Mouse (Mus musculus): Measurements from ENCODE around the gene Igflr1.

The Igflr1 gene

DNA sequence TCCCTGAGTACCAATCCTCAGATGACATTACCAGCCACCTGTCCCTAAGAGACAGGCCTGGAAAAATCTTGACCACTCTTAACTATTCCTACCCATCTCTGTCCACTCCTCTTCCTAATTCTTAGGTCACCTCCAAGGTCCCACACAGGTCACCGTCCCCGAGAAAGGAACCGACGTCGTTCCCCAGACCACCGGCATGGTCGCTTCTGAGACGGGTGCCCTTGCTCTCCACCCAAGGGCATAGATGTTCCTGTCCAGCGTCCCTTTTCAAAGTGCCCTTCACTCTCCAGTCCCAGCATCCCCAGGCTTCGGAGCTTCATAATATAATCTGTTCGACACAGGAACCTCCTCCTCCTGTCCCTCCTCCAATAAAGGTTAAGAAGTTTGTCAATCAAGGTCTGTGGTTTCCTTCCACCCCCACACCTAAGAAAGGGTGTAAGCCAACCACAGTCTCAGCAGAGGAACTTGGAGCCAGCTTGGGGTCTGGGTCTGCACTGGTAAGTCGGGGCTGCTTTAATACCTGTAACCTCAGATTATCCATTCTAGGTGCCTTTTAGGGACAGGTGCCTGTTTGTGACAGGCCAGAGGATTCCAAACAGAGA is at the start of gene Igflr1:
Gene Igflr1, plus strand, starts transcription at position 458 of the 602 bp plus-strand sequence.
- no peak for DNase-seq

DNA sequence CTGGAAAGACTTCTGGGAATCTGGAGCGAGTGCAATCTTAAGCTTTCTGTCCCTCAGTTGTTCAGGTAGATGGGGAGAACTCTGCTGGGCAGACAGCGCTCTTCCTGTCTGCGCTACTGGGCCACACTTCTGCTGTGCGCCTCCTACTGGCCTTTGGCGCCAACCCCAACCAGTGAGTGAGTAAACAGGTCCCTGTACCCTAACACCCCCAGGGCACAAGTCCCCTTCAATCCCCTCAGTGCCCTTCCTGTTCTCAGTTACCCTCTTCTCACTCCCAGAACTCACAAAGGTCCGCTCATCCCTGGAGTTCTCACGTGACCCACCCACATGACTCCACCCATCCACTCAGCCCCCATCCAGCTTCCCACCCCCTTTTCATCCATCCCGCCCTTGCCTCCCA is 46.9 kb upstream of the Igflr1 start:
- no peak for DNase-seq

GRCm38 (mm10) chr7:30520396-30520795 is 44.8 kb upstream of the Igflr1 start:
- DNase-seq, result no peak

DNA sequence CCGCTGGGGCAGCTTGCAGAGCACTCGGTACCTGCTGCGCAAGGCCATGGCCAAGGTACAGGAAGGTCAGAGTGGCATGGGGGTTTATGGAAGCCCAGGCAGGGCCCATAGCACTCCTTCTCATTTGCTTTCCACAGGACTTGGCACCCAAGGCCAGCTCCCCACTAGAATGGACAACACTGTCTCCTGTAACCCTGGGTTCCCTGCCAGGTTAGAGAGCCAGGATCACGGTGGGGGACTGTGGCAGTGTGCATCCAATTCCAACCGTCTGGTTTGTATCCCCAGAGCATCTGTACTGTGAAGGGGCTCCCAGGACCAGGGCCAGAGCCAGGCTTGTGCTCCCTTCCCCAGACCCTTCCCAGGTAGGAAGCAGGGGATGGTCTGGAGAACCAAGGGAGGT is 44.4 kb upstream of the Igflr1 start:
- no peak for DNase-seq

DNA sequence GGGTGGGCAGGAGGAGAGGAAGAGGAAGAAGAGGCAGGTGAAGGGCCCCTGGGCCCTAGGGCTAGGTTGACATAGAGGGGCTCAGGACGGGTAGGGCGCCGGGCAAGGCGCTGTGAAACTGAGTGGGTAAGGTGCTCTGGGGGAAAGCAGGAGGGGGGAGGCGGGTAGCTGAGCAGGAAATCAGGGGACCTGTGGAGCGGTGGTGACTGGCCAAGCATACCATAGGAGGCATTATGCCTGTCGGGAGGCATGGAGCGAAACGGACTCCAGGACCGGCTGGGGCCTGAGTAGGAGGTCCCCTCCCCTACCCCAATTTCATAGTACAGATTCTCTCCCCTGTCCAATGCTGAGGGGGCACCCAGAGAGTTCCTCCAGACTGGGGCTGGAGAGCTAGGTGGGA is 42.4 kb upstream of the Igflr1 start:
- DNase-seq, result no peak

DNA sequence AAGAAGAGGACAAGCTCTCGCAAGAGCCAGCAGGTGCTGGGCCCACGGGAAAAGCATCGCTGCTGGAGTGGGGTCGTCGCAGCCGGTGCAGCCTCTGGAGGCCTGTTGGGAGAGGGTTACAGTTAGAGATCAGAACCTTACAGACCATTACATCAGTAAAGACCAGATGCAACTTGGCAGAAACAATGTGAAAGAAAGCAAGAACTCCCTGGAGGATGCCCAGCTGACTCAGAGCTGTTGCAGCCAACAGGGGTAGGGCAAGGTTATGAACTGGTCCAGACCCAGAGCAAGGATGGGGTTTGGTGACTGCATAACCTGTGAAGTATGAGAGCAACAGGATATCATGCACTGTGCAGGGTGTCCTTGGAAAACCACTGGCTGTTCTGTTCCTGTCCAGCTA is 40.7 kb upstream of the Igflr1 start:
- no peak for DNase-seq

- no peak for DNase-seq
These were observed 39.3 kb upstream of the Igflr1 start for GRCm38 (mm10) chr7:30525954-30526353.

DNA sequence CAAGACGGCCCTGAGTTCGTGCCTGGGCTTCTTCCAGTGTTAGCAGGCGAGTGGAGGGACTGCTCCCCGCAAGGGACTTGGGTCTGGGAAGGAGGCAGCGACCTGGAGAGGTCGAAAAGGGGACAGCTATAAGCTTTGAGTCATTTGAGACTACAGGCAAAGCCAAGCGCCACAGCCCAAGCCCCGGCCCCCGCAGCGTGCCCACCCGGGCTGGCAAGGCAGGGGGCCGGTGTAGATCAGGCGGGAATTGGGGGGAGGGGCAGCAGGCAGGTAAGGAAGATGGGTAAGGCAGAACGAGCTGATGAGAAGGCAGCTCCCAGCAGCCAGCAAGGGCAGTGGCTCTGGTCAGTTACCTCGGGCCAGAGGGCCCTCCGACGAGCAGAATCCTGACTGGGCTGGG is 38.8 kb upstream of the Igflr1 start:
- DNase-seq, result no peak

GRCm38 (mm10) chr7:30526981-30527380 is 38.2 kb upstream of the Igflr1 start:
- no peak for DNase-seq

DNA sequence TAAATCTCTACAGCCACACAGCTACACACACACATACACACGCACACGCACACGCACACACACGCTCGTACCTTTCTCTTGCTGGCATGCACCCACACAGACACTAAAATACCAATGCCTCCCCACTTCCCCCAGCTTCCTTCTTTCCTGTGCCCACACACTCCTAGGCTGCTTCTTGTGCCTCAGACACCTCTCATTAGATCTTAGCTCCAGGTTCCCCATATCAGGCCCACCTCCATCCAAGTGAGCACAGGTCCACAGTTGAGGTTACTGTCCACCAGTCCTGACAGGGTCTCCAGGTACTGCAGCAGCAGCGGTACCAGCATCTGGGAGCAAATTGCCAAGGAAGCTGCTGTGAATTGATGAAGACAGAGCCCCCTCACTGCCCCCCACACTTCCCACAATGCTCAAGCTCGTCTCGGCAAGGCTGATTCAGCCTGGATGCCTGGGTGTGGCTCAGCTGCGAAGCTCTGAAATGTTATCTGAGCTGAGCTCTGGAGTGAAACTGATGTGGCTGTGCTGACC is 33.9 kb upstream of the Igflr1 start:
- DNase-seq, result no peak

DNA sequence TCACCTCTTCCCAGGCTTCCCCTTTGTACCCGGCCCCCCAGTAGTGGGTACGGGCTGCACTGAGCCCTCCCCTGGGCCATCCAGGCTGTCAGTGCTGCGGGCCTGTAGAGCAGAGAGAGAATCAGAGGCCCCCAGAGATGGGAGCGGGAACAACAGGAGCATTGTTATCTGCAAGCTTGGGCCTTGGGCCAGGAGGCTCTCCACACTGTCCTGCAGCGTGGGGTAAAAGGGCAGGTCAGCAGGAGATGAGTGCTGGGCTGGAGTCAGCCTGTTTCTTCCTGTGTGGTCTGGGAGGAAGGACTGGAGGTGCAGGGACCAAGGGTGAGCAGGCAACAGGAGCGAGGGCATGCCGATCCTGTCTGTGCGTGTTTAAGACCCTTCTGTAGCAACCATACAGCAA is 32.3 kb upstream of the Igflr1 start:
- no peak for DNase-seq

DNA sequence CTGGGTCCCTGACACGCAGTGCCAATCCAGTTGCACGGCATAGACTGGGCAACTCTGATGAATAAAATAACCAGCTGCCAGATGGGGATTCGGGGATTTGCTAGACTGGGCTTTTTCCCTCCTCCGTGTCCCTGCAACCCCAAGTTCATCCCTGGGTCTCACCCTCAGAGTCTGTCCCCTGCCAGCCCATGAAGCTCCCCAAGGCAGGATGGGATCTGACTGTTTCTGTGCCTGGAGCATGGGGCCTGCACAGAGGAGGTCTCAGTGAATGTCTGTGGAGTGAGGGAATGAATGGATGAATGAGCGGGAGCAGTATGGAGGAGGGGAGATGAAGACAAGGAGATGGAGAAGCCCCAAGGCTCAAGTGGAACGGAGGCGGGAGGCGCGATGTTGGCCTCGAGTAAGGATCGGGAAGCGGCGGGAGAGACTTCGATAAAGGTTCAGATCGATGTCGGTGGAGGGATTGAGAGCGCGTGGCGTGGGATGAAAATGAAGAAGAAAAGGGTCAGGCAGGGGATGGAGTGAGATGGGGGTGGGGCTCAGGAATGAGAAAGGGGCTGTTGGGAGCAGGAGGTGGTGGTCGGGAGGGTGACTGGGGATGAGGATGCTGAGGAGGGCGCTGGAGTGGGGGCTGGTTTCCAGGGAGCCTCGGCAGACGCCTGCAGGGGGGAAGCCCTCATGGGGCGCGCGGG is 31.1 kb upstream of the Igflr1 start:
- no peak for DNase-seq

DNA sequence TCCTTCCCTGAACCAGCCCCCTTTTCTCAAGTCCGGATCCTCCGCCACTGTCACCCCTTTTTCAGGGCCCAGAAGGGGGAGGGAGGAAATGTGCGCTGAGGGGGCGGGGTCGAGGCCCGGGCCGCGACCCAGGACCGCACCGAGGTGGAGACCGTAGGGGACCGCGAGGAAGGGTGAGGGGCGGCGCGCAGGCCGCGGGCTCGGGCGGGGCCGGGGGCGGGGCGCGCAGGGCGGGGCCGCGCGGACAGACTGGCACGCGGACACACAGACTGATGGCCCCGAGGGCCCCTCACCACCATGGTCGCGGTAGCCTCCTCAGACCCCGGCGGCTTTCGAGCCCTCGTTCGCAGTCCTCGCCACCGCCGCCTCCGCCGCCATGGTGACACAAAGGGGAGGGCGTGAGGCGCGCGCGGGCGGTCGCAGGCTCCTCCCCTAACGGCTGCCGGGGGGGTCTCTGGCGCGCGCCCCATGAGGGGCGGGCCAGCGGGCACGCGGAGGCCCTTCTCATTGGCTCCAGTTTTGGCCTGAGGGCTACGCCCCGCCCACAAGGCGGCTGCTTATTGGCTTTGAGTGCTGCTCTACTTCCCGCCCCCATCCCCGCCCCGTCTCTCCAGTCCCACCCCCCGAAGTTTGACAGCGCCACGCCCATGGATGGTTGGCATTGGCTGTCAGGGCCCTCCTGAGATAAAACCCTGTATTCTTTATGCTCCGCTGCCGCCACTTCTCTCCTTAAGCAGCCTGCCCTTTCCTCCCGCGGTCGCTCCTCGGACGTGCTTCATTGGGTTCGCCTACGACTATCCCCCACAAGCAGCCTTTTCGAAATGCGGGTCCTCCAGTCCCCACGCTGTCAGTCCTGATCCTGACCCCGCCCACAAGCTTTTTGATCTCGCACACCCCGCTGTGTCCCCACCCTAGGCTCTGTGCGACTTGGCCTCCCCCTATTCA is 30.3 kb upstream of the Igflr1 start, which contains the start of gene Arhgap33:
Gene Arhgap33, minus strand, starts transcription at position 428 of the 945 bp plus-strand sequence.
- peak; percentile 98 for DNase-seq

- no peak for DNase-seq
These were observed 24.7 kb upstream of the Igflr1 start for GRCm38 (mm10) chr7:30540572-30540971.

GRCm38 (mm10) chr7:30544327-30544726 is 20.9 kb upstream of the Igflr1 start:
- DNase-seq, result no peak

GRCm38 (mm10) chr7:30549880-30550279 is 15.3 kb upstream of the Igflr1 start:
- DNase-seq, result no peak

DNA sequence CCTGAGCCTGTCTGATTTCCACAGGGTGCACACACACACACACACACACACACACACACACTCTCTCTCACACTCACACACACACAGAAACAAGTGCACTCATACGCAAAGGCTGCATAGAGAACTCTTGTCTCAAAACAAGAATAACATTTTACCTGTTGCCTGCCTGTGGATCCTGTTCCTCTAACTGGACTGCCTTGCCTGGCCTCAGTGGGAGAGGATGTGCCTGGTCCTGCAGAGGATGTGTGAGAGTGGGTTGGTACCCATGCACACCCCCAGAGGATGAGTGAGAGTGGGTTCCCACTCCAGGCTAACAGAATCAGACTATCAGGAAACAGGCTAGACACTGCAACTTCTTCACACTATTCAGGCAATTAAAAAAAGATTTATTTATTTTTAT is 14.6 kb upstream of the Igflr1 start:
- DNase-seq, result no peak

- peak; percentile 66 for DNase-seq
These were observed 13.7 kb upstream of the Igflr1 start for GRCm38 (mm10) chr7:30551445-30552101.

DNA sequence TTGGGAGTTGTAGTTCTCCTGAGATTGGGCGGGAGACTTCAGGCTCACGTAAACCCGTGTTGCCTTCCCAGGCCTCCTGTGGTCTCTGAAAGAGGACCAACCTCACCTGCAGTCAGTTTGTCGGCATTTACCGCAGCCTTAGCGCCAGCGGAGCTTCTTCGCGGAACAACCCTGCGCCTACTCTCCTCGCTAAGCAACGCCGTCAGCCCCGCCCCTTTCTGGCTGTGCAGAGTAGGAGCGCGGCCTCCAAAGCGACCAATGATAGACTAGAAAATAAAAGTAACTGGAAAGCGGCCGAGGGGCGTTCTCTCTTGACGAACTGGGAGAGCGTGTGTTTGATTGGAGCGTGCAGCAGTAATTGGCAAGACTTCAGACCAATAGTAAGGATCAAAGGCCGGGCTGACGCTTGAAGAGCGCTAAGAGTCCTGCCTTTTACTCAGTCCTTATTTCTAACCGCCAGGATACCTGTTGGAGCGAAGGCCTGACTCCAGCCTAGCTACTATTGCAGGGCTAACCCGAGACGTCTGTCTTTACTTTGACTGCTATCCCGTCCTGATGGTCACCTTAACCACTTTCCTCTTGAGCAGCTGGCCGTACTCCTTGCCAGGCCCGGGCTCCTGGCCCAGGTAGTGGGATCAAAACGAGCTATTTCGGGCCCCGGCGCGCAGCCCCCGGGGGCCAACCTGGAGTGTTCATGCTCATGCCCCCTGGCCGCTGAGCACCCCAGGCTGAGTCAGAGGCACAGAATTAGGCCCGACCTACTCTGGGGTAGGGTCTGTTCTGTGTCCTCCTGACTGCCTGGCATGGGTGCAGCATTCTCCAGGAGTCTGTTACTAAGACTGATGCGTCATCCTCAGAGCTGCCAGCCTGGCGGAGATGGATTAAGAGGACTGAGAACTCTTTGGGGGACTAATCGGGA is 12.9 kb upstream of the Igflr1 start, which contains the start of the genes Hspb6 and Proser3:
Gene Hspb6, plus strand, starts transcription at position 77 of the 919 bp plus-strand sequence.
Gene Proser3, minus strand, starts transcription at position 198 of the 919 bp plus-strand sequence.
- DNase-seq, result peak; percentile 96

DNA sequence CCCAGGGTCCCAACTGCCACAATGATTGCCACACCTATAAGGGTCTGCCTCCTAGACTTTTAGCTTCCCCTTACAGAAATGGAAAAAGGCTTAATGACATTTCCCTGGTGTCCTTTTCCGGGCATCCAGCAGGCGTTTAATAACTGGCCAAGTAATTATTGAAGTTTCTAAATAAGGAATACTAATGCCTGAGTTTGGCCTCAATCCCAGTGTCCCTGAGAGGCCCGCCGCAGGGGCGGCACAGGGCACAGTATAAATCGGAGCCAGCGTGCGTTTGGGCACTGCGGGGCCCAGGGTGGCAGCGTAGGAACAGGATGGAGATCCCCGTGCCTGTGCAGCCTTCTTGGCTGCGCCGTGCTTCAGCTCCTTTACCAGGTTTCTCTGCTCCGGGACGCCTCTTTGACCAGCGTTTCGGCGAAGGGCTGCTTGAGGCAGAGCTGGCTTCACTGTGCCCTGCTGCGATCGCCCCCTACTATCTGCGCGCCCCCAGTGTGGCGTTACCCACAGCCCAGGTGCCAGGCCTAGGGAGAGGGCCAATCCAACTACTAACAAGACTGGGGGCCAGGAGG is 12.1 kb upstream of the Igflr1 start:
- DNase-seq, result peak; percentile 56

All from thymus, postnatal 14 days (tissue).